Mouse (Mus musculus): ENCODE measurements around the gene Rarres1.
A peak's percentile ranks its signal among the peaks of the same experiment; 100 is the strongest.

Gene Rarres1

DNA sequence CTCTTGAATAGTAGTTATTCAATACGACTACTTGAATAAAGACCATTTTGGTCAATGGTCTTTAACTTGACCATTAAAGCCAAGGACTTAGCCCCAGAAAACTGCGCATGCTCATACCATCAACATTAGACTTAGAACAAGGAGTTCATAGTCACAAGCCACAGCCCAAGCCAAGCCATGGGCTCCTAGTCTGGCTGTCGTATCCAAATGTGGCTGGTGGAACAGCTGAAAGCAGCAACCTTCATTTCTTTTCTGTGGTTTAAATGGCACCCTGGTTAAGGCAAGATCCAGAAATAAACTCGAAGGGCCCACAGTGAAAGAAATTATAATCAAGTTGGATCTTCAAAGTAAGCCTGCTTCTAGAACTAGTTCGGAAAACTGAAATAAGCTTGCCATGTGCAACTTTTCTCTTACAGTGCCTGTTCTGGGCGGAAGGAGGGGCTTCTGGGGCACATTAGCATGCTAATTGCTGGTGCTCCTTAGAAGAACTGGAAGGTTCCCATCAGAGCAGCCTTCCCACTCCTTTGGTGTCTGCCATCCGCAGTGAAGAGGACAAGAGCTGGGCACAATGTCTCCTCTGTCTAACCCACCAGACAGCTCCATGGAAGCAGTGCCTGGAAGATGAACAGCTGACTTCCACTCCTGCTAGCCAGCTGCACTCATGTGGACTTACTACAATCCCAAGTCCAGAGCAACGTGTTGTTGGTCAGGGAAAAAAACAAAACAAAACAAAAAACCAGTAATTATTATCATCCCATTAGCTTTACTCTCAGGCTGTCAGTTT, 23.0 kb downstream of the Rarres1 start:
- DNase-seq (ENCODE audit: low read depth), result no peak

DNA sequence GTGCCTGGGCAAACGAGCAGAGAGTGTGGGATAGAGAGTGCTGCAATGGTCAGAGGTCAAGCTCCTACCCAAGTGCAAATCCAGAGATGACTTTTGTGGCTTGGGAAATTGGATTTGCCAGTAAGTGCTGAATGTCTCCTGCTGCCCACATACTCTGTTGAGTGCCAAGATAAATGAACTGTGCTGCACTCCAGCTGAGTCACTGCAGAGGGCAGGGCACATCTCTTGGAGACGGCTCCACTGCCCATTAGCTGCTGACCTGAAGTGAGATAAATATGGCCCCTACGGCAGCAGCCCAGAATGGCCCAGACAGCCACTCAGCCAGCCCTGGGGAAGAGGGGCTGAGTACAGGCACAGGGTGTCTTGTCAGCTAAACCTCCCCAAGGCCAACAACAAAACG, 25.2 kb downstream of the Rarres1 start:
- DNase-seq (ENCODE audit: low read depth), result no peak

DNA sequence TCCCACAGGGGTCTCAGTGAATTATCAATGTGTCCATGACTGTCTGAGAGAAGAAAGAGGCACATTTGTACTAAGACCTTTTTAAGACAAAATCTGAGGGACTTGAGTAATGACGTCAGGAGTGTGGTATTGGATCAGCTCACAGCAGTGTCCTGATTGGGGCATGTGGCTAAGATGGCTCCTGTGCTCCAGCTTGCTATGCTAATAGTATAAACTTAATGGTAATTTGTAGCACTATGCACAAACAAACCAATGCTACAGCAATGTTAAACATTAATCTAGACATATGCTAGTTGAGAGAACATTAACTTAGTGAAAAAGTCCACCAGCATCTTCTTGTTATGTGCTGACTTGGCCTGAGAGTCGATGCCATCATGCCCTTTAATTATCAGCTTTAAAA, 30.1 kb downstream of the Rarres1 start:
- DNase-seq (ENCODE audit: low read depth), result no peak

DNA sequence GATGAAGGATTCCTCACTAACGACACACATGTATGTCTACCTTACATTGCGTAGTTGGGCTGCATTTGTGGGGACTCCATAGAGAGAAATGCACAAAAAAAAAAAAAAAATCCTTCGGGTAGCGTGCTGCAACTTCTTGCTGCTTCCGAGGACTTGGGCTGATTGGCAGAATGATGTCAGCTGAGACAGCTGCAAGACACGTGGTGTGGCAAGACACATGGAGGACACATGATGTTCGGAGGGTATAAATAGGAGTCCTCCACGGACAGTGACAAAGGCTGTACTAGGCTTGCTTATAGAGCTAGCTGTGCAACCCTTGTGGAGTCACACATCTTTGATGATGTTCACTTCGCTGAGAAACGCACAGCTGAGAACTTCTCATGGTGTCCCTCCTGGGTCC, 32.9 kb downstream of the Rarres1 start:
- DNase-seq (ENCODE audit: low read depth), result no peak

DNA sequence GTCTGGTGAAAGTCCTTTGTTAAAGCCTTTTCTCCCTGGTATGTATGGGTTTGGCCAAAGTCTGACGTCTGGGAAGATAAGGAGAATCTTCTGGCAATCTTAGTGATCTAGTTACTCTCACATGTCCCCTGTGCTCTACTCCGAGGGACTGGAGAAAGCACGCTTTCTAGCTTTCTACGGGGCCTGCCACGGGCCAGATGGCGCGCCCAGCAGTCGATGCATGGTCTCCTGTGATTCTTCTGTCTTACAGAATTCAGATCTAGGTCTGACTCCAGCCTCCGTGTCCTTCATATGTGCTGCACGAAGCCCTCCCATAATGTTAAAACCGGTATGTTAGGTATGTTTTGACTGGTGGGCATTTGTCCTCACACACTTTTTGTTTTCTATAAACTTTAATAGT, 35.5 kb downstream of the Rarres1 start:
- no peak for DNase-seq (ENCODE audit: low read depth)

DNA sequence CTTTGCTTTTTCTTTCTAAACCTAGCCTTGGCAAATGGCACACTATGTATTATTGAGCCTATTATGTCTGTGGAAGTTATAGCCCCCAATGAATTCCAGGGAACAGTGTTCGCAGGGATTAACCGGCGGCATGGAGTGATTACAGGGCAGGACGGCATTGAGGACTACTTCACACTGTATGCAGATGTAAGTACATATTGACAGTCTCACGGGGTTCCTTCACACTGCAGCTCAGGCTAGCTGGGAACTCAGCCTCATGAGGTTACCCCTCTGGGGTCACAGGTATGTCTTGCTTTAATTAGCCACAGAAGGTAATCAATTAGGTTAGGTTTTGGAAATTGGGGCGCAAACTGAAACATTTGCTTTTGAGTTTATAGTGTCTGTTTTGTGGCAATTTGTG, 41.9 kb downstream of the Rarres1 start:
- DNase-seq (ENCODE audit: low read depth), result no peak

DNA sequence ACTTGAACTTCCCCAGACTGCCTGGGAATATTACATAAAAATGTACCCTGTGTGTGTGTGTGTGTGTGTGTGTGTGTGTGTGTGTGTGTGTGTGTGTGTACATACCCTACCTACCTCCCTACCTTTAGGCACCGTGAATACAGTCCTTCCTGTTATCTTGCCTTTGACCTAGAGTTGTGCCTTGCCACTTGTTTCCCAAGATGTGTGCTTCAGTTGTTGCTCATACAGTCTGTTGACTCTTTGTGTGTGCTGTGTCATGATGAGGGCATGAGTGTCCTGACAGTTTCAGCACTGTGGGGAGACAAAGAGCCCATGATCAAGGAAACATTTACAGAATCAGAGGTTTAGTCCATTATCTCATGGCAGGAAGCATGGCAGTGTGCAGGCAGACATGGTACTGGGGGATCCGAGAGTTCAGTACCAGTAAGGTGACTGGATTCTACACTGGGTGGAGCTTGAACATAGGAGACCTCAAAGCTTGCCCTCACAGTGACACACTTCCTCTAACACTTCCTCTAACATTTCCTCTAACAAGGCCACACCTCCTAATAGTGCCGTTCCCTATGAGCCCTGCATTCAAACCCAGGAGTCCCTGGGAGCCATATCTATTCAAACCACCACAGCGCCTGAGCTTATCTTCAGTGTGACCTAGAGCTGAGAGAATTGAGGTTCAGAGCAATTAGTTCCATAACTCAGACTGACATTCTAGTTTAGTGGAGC, 43.8 kb downstream of the Rarres1 start:
- DNase-seq (ENCODE audit: low read depth), result no peak

DNA sequence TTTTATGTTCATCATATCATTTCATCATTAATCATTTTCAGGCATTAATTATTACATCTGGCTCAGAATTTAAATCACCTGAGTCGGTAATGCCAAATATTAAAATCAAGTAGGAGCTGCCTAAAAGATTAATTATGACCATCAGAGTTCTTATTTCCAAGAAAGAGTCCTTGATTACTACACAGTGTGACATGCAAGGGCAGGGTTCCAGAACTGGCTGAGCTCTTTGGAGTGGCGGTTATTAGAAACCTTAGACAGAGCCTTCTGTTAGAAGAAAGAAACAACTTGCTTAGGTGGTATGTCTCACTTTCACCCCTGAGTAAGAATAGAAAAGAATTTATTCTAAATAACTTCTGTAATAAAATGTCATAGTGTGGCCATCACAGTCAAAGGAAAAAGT, 48.0 kb downstream of the Rarres1 start:
- no peak for DNase-seq (ENCODE audit: low read depth)

DNA sequence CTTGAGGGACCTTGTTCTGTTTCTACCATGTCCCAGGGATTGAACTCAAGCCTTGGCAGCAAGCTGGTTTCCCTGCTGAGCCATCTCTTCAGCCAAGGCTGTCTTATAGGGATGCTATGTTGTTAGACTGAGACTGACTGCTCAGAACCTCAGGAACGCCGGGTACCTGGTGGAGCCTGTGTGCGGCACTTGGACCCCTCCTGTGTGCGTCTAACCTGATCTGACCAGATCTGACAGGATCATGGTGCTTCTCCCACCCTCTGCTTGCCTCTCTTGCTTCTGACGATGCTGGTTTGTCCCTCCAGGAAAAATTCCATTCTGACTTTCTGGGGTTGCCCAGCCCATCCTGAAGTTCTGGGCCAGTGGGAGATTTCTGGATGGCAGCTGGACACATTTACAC, 48.7 kb downstream of the Rarres1 start:
- no peak for DNase-seq (ENCODE audit: low read depth)

DNA sequence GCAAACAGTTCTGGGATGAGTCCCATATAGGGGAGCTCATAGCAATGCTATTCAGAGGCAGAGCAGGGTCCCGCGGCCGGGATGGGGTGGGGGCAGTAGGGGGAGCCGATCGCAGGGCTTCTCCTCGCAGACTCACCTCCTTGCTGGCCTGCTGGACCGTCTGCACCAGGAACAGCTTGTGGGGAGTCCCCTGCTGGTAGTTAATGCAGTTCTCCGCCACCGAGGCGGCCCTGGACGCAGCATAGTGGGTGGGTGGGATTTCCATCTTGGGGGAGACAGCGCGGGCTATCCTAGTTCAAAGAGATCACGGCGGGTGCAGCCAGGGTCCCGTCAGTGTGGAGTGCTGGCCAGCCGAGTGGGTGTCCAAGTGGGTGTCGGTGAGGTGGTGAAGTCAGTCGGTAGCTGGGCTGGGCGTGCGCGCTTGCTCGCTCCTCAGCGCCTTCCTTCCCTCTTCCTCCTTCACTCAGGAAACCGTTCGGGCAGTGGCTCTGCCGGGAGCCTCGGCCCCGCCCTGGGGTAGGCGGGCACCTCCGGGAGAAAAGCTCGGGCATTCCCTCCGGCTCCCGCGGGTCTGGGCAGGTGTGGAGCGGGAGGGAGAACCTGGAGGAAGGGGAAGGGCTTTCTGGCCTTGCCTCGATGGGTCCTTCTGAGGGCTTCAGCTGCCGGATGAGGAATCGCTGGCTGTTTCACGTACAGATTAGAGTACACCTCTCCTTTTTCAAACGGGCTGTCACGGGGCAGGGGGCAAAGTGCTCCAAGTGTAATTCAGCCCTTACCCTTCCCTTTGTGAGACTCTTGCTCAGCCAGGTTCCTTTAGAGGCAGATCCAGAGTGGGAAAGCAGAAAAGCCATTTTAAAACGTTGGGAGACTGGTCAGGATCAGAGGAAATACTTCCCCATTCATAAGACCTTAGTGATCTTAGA, 51.6 kb downstream of the Rarres1 start, which contains the start of gene Lxn:
TSS of gene Lxn (minus strand) at position 477 of the 923 bp plus-strand sequence.
- peak; percentile 68 for DNase-seq (ENCODE audit: low read depth)

DNA sequence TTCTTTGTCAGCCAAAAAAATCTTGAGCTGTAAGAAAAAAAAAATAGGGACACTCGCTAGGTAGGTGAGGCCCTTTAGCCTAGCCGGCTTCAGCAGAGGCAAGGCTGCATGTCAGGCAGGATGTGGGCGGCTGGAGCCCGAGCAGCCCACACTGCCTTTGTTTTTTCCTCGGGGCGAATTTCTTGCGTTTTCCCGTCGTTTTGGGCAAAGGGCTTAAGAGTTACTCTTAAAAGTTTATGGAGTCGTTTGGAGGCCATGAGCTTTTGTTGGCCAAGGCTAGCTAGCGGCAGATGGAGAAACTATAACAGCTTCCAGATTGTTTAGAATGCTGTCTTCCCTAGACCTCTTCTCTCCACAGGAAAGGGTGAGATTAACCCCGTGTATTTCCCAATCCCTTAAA, 52.3 kb downstream of the Rarres1 start:
- peak; percentile 49 for DNase-seq (ENCODE audit: low read depth)

DNA sequence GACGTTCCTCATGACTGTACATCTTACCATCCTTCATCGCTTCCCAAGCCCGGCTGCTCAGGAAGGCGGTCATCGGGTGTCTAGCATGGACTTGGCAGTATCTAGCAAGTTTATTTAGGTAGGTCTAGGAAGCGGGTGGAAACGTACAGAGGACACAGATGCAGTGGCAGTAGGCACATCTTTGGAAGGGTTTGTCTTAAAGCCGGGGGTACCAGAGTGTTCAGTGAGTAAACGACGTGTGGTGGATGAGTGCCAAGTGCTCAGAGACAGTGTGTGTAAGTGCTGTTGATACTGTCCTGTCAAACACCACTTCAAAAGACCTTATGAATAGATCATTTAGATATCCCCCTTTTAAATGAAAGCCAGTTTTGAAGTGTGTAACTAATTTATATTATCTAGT, 52.7 kb downstream of the Rarres1 start:
- DNase-seq (ENCODE audit: low read depth), result no peak

DNA sequence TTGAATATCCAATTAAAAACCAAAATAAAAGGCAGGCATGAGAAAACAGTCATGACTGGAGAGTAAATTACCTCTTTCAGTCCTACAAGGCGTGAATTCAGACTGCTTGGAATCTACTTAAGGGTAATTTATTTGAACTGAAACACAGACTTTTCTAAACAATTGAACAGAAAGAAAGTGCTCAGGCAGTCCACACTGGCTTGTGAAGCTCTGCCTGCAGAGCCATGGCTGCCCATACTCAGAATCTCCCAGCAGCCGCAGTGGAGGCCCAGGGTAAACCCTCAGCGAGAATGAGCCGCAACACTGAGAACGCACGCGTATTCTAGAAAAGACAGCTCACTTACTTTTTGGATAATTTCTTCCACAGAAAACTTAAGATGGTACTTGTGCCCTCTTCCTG, 53.3 kb downstream of the Rarres1 start:
- no peak for DNase-seq (ENCODE audit: low read depth)

DNA sequence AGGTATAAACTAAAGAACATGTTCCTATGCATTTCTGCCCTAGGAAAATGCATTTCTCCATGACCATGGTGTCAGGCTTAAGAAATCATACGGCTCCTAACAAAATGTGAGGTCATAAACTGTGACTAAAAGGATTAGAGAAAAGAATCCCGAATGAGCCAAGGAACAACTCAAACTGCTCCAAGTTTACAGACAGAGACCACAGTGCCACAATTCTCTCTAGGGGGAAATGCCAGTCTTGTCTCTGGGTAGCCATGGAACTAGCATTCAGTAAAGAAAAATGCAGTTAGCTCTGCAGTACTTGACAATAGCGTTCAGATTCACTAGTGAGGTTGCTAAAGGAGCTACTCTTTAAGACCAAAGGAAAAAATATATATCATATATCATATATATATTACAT, 55.4 kb downstream of the Rarres1 start:
- DNase-seq (ENCODE audit: low read depth), result no peak

DNA sequence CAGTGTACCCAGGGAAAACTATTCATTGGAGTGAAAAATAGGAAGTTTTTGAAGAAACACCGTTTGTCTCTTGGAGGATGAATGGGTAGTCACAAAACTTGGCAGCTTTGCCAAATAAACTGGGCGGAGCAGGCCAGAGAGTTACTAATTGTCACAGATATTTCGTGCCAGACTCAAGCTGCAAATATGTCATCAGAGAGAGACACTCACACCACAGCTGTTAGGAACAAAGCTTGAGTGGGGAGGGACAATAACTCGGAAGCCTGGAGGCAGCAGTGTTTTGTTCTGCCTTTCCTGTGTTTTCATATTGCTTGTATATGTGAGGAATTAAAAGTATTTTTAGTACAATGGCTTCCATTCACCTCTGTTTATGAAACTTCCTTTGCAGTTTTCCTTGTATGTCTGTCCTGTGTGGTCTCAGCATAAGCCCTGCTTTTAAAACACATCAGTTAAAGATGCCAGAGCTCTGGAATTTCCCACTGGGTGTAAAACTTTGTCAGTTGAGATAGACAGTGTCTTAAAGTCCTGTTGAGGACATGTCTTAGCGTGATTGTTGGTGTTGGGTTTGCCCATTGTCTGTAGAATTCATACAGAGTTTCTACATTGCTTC, 64.6 kb downstream of the Rarres1 start:
- no peak for DNase-seq (ENCODE audit: low read depth)

DNA sequence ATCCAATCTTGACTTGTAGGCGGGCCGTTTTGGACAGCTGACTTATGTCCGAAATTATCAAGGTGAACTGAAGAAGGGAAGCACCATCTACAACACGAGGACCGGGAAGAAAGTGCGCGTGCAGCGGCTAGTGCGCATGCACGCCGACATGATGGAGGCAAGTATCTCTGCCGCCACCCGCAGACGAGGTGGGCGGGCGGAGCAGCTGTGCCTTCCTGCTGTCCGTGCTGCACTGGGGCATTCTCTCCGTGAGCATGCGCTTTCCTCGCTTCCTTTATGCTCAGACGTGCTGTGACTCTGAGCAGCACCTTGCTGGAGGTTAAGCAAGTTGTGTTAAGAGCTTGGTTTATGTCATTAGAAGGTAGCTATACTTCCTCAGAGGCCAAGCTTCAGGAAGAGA, 65.7 kb downstream of the Rarres1 start:
- DNase-seq (ENCODE audit: low read depth), result no peak

DNA sequence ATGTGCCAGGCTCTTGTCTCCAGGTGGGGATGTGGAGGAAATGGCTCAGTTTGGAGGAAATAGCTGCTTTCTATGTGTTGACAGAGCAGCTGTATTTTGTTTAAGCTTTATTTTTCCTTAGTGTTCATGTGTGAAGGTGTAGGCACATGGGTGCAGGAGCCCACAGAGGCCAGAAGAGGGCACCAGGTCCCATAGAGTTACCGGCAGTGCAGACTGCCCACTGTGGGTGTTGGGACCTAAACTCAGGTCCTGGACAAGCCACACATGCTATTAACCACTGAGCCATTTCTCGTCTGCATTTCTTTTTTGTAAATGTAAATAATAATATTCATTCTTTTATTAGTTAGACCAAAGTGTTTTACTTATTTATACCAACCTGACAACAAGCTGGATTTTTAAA, 68.2 kb downstream of the Rarres1 start:
- peak; percentile 5 for DNase-seq (ENCODE audit: low read depth)

DNA sequence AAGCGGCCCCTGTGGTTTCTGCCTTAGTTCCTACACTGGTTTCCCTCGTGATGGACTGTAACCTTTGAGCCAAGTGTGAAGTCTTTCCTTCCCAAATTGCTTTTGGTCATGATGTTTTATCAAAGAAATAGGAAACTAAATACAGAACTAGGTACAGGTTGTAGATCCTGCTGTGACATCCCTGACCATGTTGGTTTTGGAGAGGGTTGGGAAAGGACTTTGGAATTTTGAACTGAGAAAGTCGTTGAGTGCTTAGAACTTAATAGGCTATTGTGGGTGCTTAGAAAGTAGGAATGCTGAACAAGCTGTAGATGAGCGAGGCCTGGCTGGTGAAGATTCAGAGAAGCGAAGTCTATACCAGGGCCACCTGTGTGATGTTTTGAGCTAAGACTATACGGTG, 81.3 kb downstream of the Rarres1 start:
- no peak for DNase-seq (ENCODE audit: low read depth)

DNA sequence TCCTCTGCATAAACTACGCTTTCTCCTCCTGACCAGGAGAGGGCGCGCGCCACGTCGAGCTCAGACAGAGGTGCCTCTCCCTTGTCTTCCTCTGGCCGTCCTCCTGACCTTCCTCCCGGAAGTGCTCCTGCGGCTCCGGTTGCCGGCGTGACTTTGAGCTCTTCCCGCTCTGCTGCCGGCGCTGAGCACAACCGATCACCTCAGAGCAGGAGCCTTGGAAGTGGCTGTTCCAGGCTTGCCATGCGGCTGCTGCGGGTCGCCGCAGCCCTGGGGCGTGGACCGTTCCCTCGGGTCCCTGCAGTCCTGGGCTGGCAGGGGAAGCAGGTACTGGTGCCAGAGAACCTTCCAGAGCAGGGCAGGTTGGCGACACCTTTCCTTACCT, 85.3 kb downstream of the Rarres1 start, which contains the start of gene Gfm1:
TSS of gene Gfm1 (plus strand) at position 98 of the 382 bp plus-strand sequence.
- DNase-seq (ENCODE audit: low read depth), result peak; percentile 90

DNA sequence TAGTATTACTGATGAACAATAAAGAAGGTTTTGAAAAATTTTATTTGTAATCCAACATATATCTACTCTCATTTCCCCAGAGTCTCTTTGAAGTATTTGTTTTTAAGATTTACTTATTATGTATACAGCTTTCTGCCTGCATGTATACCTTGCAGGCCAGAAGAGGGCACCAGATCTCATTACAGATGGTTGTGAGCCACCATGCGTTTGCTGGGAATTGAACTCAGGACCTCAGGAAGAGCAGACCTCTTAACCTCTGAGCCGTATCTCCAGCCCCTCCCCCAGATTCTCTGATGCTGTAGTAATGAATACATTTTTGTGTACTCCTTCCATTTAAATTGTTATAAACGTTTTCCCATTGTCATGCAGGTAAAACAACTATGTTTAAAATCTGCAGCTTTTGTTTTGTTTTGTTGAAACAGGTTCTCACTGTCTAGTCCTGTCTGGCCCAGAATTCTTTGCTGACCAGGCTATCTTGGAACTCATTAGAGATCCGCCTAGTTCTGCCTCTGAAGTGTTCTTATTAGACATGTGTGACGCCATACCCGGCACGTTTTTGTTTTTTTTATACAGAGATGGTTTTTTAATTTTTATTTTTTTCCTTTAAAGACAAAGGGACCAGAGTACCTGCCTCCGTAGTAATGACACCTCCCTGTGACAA, 85.9 kb downstream of the Rarres1 start:
- DNase-seq (ENCODE audit: low read depth), result no peak

All from induced T-regulatory cell, adult 2 months (primary cell).